Mouse (Mus musculus) intestine, embryonic 16.5 days (tissue): ENCODE measurements around the gene Gm13889. TPM values are rescaled to one million over a fixed set of nuclear protein-coding genes. Genes with fewer than 3 reads are reported as not detected.

ENCODE experiments used
- ATAC-seq: fragments of 200-750 bp; cut with Nextera tagmentation; 2 replicates; pipeline ENCODE4 v1.8.0; 2017; ENCODE audit warnings: moderate TSS enrichment, moderate library complexity
- H3K27ac ChIP-seq: fragments of 300-500 bp; sonication (generic); 2 replicates; pipeline ENCODE4 v1.5.1; 2014; ENCODE audit warnings: mild to moderate bottlenecking, low read length
- H3K27me3 ChIP-seq: fragments of 300-500 bp; sonication (generic); replicated peaks from 2 replicates; pipeline ENCODE4 v1.6.1; 2014; ENCODE audit warnings: low read length, control low read depth, mixed read lengths; ENCODE audit not compliant: control insufficient read depth, insufficient read depth
- H3K36me3 ChIP-seq: fragments of 300-500 bp; sonication (generic); 2 replicates; pipeline ENCODE4 v1.6.1; 2014; ENCODE audit warnings: low read length, control low read depth; ENCODE audit not compliant: control insufficient read depth, insufficient read depth
- H3K4me1 ChIP-seq: fragments of 300-500 bp; sonication (generic); 2 replicates; pipeline ENCODE4 v1.6.1; 2014; ENCODE audit warnings: low read length, control low read depth, mixed read lengths; ENCODE audit not compliant: control insufficient read depth, insufficient read depth
- H3K4me2 ChIP-seq: fragments of 300-500 bp; sonication (generic); 2 replicates; pipeline ENCODE4 v1.6.1; 2014; ENCODE audit warnings: low read depth, low read length, control low read depth
- H3K4me3 ChIP-seq: fragments of 300-500 bp; sonication (generic); 2 replicates; pipeline ENCODE4 v1.5.1; 2014; ENCODE audit warnings: mild to moderate bottlenecking, low read length
- H3K9ac ChIP-seq: fragments of 300-500 bp; sonication (generic); 2 replicates; pipeline ENCODE4 v1.6.1; 2014; ENCODE audit warnings: low read depth, low read length
- H3K9me3 ChIP-seq: fragments of 300-500 bp; sonication (generic); 2 replicates; pipeline ENCODE4 v1.6.1; 2016; ENCODE audit warnings: low read length, control low read depth; ENCODE audit not compliant: control insufficient read depth
- WGBS: fragments of 180-500 bp; shearing (Covaris S2); extraction: QIAGEN DNeasy Blood & Tissue Kit; methylation state at CpG from one replicate; pipeline ENCODE4 v1.1.7; 2014; 5-methylcytosine and 5-hydroxymethylcytosine counted together
- polyA plus RNA-seq: library from polyadenylated mRNA; unstranded; fragments of >200 nt; fragmentation: Nextera tagmentation; extraction: Ambion mirVana; gene quantifications from 2 replicates; pipeline ENCODE4 v1.2.1, GENCODE M21; 2015

The Gm13889 gene
- polyA plus RNA-seq, 1 experiment from 2014 or later, result 7.7 TPM

DNA sequence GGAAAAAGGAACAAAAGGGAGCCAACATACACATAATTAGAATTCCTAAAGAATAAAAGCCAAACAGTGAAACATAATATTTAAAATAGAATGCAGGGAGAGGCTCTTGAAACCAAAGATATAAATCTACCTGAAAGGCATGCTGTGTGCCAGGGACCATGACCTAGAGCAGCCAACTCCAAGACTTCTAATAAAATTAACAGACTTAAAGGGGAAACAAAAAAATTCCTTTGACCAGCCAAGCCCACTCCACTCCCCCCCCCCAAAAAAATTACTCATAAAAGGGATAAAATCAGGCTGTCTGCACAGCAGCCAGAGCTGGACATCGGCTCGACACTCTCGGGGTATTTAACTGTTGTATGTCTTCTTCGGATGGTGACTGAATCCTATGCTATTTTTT lies 12.1 kb downstream of the Gm13889 start:
- Histone ChIP-seq H3K36me3 (no peaks in the 10 kb centered on the region), H3K27me3 (no peaks in the 10 kb centered on the region), H3K9ac (no peak overlapping the region), H3K4me1 (0 out of 2 replicates have a peak, but pooled peaks cover 2% of the 10 kb centered on the region), H3K4me2 (no peak overlapping the region), H3K27ac (no peak overlapping the region), H3K4me3 (no peak overlapping the region), H3K9me3 (no peaks in the 10 kb centered on the region; the same call in 1 of the 2 replicates)
- no peak for ATAC-seq
- 76% methylated on average over 4 of the region's 4 CpGs for whole genome bisulfite sequencing

DNA sequence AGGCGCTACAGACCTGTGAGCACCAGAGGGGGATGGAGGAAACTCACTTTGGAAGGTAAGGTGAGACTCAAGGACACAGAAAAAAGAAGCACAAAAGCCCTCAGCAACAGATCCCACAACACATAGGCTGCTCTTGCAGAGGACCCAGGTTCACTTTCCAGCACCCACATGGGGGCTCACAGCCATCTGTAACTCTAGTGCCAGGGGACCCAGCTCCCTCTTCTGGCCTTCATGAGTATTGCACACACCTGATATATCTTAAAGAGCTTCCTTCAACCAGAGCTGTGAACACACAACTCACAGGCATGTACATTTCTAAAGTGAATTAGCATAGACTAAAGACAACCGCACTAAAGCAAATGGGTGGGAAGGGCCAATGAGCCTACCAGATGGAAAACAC lies 12.9 kb downstream of the Gm13889 start:
- no peaks in the 10 kb centered on the region; the same call in 1 of the 2 replicates for H3K9me3 ChIP-seq
- H3K4me3 ChIP-seq, result no peak overlapping the region
- no peak for ATAC-seq
- no peak overlapping the region for H3K4me2 ChIP-seq
- H3K27ac ChIP-seq, result no peak overlapping the region
- H3K27me3 ChIP-seq, result no peaks in the 10 kb centered on the region
- H3K4me1 ChIP-seq, result 0 out of 2 replicates have a peak, but pooled peaks cover 2% of the 10 kb centered on the region
- no peak overlapping the region for H3K9ac ChIP-seq
- WGBS, result 88% methylated on average over 2 of the region's 2 CpGs
- no peaks in the 10 kb centered on the region for H3K36me3 ChIP-seq

DNA sequence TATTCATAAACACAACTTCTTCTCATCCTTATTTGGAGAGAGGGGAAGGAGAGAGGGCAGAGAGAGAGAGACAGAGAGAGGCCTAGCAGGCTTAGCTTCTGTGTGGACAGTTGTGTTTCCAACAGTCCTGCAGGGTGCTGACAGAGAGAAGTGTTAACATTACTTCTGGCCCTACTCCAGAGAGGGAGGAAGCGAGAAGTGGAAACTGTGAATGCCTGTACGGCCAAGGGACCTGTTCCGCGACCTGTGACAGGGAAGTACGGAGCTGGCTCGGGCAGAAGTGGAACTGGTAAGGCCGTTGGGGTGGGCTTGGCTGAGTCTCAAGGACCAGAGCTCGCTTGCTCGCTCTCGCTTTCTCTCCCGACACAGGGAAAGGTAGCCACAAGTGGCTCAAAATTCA lies 15.3 kb downstream of the Gm13889 start:
- Histone ChIP-seq H3K9me3 (no peaks in the 10 kb centered on the region), H3K36me3 (no peaks in the 10 kb centered on the region), H3K4me1 (0 out of 2 replicates have a peak, but pooled peaks cover 2% of the 10 kb centered on the region), H3K4me3 (no peak overlapping the region), H3K9ac (no peak overlapping the region), H3K27ac (no peak overlapping the region), H3K4me2 (no peak overlapping the region), H3K27me3 (no peaks in the 10 kb centered on the region)
- WGBS, result 62% methylated on average over 11 of the region's 11 CpGs
- no peak for ATAC-seq

DNA sequence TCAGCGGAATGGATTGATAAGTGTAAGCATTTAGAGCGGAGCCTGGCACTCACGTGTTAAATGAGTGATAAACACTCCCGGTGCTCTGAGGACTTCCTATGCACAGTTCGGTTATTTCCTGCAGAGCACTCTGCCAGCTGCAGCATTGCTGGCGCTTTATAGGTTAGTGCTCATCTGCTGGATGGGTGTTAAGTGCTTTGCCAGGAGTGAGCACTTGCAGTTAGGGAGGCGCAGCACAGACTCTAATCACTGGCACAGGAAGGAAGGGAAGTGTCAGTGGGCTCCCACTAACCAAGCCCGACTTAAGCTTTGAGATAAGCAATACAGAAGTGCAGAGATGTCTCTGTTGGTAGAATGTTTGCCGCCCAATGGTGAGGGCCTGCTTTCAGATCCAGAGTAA lies 18.5 kb downstream of the Gm13889 start:
- H3K36me3 ChIP-seq, result no peaks in the 10 kb centered on the region
- no peak overlapping the region for H3K4me3 ChIP-seq
- ATAC-seq, result no peak
- H3K9me3 ChIP-seq, result no peaks in the 10 kb centered on the region
- H3K4me1 ChIP-seq, result 0 out of 2 replicates have a peak, but pooled peaks cover 2% of the 10 kb centered on the region
- H3K27ac ChIP-seq, result no peak overlapping the region
- H3K4me2 ChIP-seq, result no peak overlapping the region
- no peaks in the 10 kb centered on the region for H3K27me3 ChIP-seq
- H3K9ac ChIP-seq, result no peak overlapping the region
- 50% methylated on average over 9 of the region's 9 CpGs for WGBS

DNA sequence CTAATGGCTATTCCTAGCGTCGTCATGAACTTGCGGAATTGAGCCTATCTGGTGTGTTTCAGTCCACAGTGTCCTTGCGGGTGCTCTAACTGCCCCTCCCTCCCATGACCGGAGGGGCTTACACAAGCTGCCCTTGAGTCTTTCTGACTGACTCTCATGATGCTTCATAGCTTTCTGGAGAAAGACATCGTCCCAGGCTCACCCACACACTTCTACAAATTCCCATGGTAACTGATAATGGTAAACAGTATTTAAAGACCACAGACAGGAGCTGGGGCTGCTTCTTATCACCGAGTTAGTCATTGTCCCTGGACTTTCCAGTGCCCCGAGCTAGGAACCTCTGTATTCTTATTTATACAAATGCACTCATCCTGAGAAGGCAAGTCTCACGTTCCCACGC lies 28.1 kb downstream of the Gm13889 start:
- Histone ChIP-seq H3K27ac (no peak overlapping the region), H3K9me3 (no peaks in the 10 kb centered on the region), H3K36me3 (no peaks in the 10 kb centered on the region), H3K4me1 (no peaks in the 10 kb centered on the region), H3K4me2 (no peak overlapping the region), H3K4me3 (no peak overlapping the region), H3K27me3 (0 out of 2 replicates have a peak, but pooled peaks cover 3% of the 10 kb centered on the region), H3K9ac (no peak overlapping the region)
- 71% methylated on average over 10 of the region's 10 CpGs for WGBS
- no peak for ATAC-seq

DNA sequence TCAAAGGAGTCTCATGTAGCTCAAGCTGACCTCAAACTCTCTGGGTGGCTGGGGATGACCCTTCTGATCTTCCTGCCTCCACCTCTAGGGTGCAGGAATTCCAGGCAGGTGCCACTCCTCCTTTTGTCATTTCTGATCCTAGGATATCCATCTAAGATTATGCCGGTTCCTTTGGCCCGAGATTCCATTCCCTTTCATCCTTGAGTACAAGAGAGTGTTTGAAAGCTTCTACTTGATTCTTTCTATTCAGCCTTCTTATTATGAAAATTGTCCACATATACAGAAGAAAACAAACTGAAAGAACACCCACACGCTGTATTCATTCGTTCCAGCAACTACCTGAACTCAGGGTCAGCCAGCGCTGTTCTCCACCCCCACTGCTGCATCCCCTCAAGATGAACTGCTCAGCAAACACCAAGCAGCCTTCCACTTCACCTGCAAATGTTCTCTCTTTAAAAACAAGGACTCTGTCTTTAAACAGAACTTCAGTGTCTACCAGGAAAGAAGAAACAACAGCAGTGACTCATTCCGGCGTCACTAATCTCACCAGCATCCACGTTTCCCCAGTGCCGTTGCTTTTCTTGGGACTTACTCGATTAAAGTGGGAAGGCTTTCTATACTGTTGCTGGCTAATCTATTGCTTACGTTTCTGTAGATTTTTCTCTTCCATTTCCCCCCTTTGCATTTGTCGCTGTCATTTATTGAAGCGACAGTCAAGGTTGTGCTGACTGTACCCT lies 29.1 kb downstream of the Gm13889 start:
- no peak overlapping the region for H3K9ac ChIP-seq
- H3K4me2 ChIP-seq, result no peak overlapping the region
- H3K27ac ChIP-seq, result no peak overlapping the region
- H3K9me3 ChIP-seq, result no peaks in the 10 kb centered on the region
- H3K27me3 ChIP-seq, result 0 out of 2 replicates have a peak, but pooled peaks cover 3% of the 10 kb centered on the region
- H3K4me1 ChIP-seq, result no peaks in the 10 kb centered on the region
- 70% methylated on average over 13 of the region's 13 CpGs for WGBS
- H3K36me3 ChIP-seq, result no peaks in the 10 kb centered on the region
- ATAC-seq, result no peak
- H3K4me3 ChIP-seq, result no peak overlapping the region

DNA sequence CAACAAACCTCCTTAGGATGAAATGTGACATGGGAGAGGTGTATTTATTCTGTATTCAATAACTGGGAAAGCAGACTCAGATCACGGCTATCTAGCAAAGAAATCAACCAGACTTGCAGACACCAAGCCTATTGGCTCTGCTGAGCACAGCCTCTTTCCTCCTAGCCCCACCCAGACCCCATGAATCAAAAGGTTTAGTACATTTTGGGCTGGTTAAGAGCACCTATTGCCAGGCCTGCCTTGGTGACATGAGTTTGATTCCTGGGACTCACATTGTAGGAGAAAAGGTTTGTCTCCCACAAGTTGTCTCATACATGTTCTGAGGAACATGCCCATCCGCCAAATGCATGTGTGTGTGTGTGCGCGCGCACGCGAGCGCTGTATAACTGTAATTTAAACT lies 30.9 kb downstream of the Gm13889 start:
- Histone ChIP-seq H3K27ac (no peak overlapping the region), H3K9ac (no peak overlapping the region), H3K4me2 (no peak overlapping the region), H3K27me3 (0 out of 2 replicates have a peak, but pooled peaks cover 3% of the 10 kb centered on the region), H3K4me1 (no peaks in the 10 kb centered on the region), H3K9me3 (no peaks in the 10 kb centered on the region), H3K4me3 (no peak overlapping the region), H3K36me3 (no peaks in the 10 kb centered on the region)
- ATAC-seq, result no peak
- WGBS, result 98% methylated on average over 8 of the region's 8 CpGs

DNA sequence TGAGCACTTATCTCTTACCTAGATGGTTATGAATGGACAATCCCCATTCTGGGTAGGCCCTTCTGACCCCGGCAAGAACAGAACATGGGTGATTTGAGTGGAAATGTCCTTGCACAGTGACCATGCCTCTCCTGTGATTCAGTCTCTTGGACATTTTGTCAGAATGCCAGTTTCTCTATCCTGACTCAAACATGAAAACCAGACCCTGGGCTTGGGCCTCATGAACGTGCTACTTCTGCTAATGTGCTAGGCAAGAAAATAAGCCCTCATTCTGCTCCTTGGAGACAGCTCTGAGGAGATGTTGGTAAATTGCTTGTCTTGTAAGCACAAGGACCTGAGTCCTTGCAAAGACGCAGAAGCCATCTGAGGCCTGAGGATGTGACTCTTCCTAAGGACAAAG lies 37.9 kb downstream of the Gm13889 start:
- 85% methylated on average over 3 of the region's 3 CpGs for WGBS
- ATAC-seq, result no peak

DNA sequence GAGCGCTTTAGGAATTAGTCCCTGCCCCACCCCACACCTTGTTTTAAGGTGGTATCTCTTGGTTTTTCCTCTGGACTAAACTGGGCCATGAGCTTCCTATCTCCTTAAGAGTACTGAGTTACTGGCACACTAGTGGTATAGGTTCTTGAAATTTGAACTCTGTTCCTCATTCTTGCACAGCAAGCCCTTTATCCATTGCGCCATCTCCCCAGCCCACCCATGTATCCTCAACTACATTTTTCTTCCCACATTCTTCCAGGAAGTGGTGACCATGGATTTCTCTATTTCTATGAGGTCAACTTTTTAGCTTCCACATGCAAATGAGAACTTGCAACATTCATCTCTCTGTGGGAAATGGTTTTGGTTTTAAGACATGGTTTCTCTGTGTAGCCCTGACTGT lies 43.4 kb downstream of the Gm13889 start:
- Histone ChIP-seq H3K27me3 (no peaks in the 10 kb centered on the region), H3K4me2 (no peak overlapping the region), H3K36me3 (no peaks in the 10 kb centered on the region), H3K4me3 (no peak overlapping the region), H3K27ac (no peak overlapping the region), H3K4me1 (no peaks in the 10 kb centered on the region), H3K9me3 (no peaks in the 10 kb centered on the region), H3K9ac (no peak overlapping the region)
- no peak for ATAC-seq
- 95% methylated on average over 2 of the region's 2 CpGs for WGBS

More for the DNA sequence above, 37.9 kb downstream of the Gm13889 start:
- Histone ChIP-seq H3K4me3 (no peak overlapping the region), H3K36me3 (no peaks in the 10 kb centered on the region), H3K27me3 (no peaks in the 10 kb centered on the region), H3K9ac (no peak overlapping the region), H3K9me3 (no peaks in the 10 kb centered on the region), H3K4me1 (no peaks in the 10 kb centered on the region), H3K4me2 (no peak overlapping the region), H3K27ac (no peak overlapping the region)
